Comparison of ENCODE assay signal across 8 mouse cellular contexts in the genomic region with DNA sequence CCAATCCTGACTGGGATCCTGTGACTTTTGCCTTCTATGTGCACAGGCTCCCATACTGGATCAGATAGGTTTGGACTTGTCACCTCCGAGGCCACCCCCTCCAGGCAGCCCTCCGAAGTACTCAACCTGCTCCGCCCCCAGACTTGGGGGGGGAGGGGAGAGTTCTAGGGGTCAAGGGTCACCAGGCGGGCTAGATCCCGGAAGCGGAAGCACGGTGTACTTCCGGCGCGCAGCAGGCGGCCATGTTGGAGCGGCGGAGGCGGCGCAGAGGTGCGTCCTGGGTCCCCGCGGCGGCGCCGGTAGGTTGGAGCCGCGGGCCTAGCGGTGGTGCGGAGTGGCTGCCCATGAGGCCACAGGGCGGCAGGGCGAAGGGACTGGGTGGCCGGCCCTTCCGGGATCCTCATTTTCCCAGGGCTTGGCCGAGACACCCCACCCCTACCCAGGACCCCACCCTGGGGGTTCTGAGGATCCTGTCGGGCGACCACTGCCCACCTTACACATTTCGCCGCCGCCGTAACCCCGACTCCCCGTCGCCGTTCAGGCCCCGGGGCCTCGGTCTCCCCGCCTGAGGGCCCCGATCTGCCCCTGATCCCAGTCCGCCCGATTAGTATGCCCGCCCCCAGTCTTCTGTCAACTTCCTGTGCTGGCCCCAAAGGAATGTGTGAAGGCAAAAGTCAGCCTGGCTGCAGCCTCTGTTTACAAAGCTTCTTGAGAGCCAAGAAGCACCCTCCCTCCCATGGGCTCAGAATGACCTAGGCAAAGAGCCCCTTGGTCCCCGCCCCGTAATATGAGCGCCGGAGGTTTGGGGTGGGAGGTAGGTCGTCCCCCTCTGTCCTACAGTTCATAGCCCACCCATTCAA. TPM values are rescaled to one million over a fixed set of nuclear protein-coding genes. Genes with fewer than 3 reads are reported as not detected.
DNase-seq lines count a peak whose midpoint lies in the region; ATAC-seq and TF ChIP-seq lines count a peak whose summit lies in the region.

A gene (plus strand): TSS at position 209 of the 860 bp plus-strand sequence.

- H3K9ac ChIP-seq in embryonic facial prominence, embryonic 15.5 days, result peak within 1 kb of the TSS; percentile 81
- peak within 1 kb of the TSS; percentile 89 for H3K9ac ChIP-seq in limb, embryonic 13.5 days
- peak within 1 kb of the TSS; percentile 80 for H3K9ac ChIP-seq in midbrain, embryonic 15.5 days

- H3K9me3 ChIP-seq in embryonic facial prominence, embryonic 15.5 days (replicated peaks), result no peaks in the 10 kb centered on the region
- H3K9me3 ChIP-seq in limb, embryonic 13.5 days, result no peaks in the 10 kb centered on the region
- no peaks in the 10 kb centered on the region for H3K9me3 ChIP-seq in midbrain, embryonic 15.5 days

- peak within 1 kb of the TSS; percentile 66 for H3K4me2 ChIP-seq in embryonic facial prominence, embryonic 15.5 days (replicated peaks)
- H3K4me2 ChIP-seq in limb, embryonic 13.5 days (replicated peaks), result peak within 1 kb of the TSS; percentile 93
- H3K4me2 ChIP-seq in midbrain, embryonic 15.5 days, result peak within 1 kb of the TSS; percentile 74

- peak within 1 kb of the TSS; percentile 55 for H3K27ac ChIP-seq in bone marrow, adult 2 months (ENCODE audit: control insufficient read depth, insufficient read depth, low read depth, low read length, poor library complexity)
- peak within 1 kb of the TSS; percentile 94 for H3K27ac ChIP-seq in embryonic facial prominence, embryonic 15.5 days (replicated peaks)
- H3K27ac ChIP-seq in limb, embryonic 13.5 days, result peak within 1 kb of the TSS; percentile 68
- H3K27ac ChIP-seq in midbrain, embryonic 15.5 days, result peak within 1 kb of the TSS; percentile 77

- peak; percentile 48; the same call in 1 of the 2 replicates for TF ChIP-seq POLR2A in bone marrow, adult 2 months (IDR thresholded peaks at IDR 0.05; ENCODE audit: borderline replicate concordance, control insufficient read depth, low read depth, low read length)

- H3K27me3 ChIP-seq in embryonic facial prominence, embryonic 15.5 days, result no peaks in the 10 kb centered on the region
- H3K27me3 ChIP-seq in limb, embryonic 13.5 days, result no peaks in the 10 kb centered on the region
- H3K27me3 ChIP-seq in midbrain, embryonic 15.5 days (replicated peaks), result no peaks in the 10 kb centered on the region

- DNase-seq in 416B (ENCODE audit: low read depth), result peak; percentile 91
- DNase-seq in heart, adult 9 months (ENCODE audit: low spot score in 2 of 2), result peak; percentile 83 to 85
- peak; percentile 88 for DNase-seq in kidney, adult 9 months
- DNase-seq in spleen, adult 18-20 months, result peak; percentile 73 to 84

- H3K4me3 ChIP-seq in bone marrow, adult 2 months (replicated peaks; ENCODE audit: control insufficient read depth, low read depth, low read length), result peak within 1 kb of the TSS; percentile 76
- H3K4me3 ChIP-seq in embryonic facial prominence, embryonic 15.5 days (replicated peaks), result peak within 1 kb of the TSS; percentile 92
- H3K4me3 ChIP-seq in limb, embryonic 13.5 days, result peak within 1 kb of the TSS; percentile 88
- H3K4me3 ChIP-seq in midbrain, embryonic 15.5 days, result peak within 1 kb of the TSS; percentile 67

- H3K36me3 ChIP-seq in embryonic facial prominence, embryonic 15.5 days, result peaks cover 34% of the 10 kb centered on the region
- peaks cover 31% of the 10 kb centered on the region for H3K36me3 ChIP-seq in limb, embryonic 13.5 days
- peaks cover 17% of the 10 kb centered on the region for H3K36me3 ChIP-seq in midbrain, embryonic 15.5 days (replicated peaks)

- peak; percentile 78 for ATAC-seq in embryonic facial prominence, embryonic 15.5 days (ENCODE audit: insufficient number of reproducible peaks, low FRiP score, low TSS enrichment, low read depth)
- ATAC-seq in limb, embryonic 13.5 days (ENCODE audit: low FRiP score, low read depth), result peak; percentile 79
- peak; percentile 81 for ATAC-seq in midbrain, embryonic 15.5 days (replicated peaks)

- no peak for TF ChIP-seq CTCF in bone marrow, adult 2 months (IDR thresholded peaks at IDR 0.05; ENCODE audit: control insufficient read depth, insufficient read depth, low read length)

- H3K4me1 ChIP-seq in bone marrow, adult 2 months (ENCODE audit: control insufficient read depth, insufficient read depth, low read length), result peaks cover 2% of the 10 kb centered on the region
- H3K4me1 ChIP-seq in embryonic facial prominence, embryonic 15.5 days, result peaks cover 20% of the 10 kb centered on the region
- peaks cover 11% of the 10 kb centered on the region for H3K4me1 ChIP-seq in limb, embryonic 13.5 days
- H3K4me1 ChIP-seq in midbrain, embryonic 15.5 days, result peaks cover 15% of the 10 kb centered on the region

- under 1% methylated on average over 50 of the region's 52 CpGs for WGBS in bone marrow, adult 2 months
- under 1% methylated on average over 52 of the region's 52 CpGs for WGBS in embryonic facial prominence, embryonic 15.5 days
- under 1% methylated on average over 52 of the region's 52 CpGs for WGBS in limb, embryonic 13.5 days
- WGBS in midbrain, embryonic 15.5 days, result 1% methylated on average over 39 of the region's 52 CpGs

RNA-seq across cellular contexts. Expression of the gene that starts here (rescaled TPM):
- polyA plus RNA-seq in bone marrow, adult 2 months (2011; ENCODE audit: insufficient read depth, insufficient read length, low replicate concordance, missing spikeins), result 5.1 and 12.3 TPM in 2 replicates
- 58.6 and 60.7 TPM in 2 replicates for polyA plus RNA-seq in embryonic facial prominence, embryonic 15.5 days (2015; fragmentation: Nextera tagmentation; extraction: Ambion mirVana)
- polyA plus RNA-seq in limb, embryonic 13.5 days (2015; fragmentation: Nextera tagmentation; extraction: Ambion mirVana), result 57.7 and 59.7 TPM in 2 replicates
- 70.2 and 71.4 TPM in 2 replicates for polyA plus RNA-seq in midbrain, embryonic 15.5 days (2015; fragmentation: Nextera tagmentation; extraction: Ambion mirVana)

Comparison
In these comparisons a context has a peak if more than half of its experiments do, and no peak if none do; other contexts are left out.
1. Peak in every context shown above with its lines: DNase-seq, ATAC-seq, H3K4me3 ChIP-seq and H3K27ac ChIP-seq.